Mouse (Mus musculus): Measurements from ENCODE around the gene Eipr1.
"Not testable (repeated sequence)": the region's sequence is repeated elsewhere in the genome, so short reads cannot be mapped to it uniquely, and the experiment has no call there.

Eipr1 gene
- long read RNA-seq, experiment 1, full-length matches to known transcripts = 34 of 41 reads
- long read RNA-seq, experiment 1, partial matches to known transcripts = 3 of 41 reads
- long read RNA-seq, experiment 1, other reads (novel, unspliced or antisense) = 4 of 41 reads
- long read RNA-seq, experiment 2, full-length matches to known transcripts = 30 of 36 reads
- long read RNA-seq, experiment 2, partial matches to known transcripts = 1 of 36 reads
- long read RNA-seq, experiment 2, other reads (novel, unspliced or antisense) = 5 of 36 reads

DNA sequence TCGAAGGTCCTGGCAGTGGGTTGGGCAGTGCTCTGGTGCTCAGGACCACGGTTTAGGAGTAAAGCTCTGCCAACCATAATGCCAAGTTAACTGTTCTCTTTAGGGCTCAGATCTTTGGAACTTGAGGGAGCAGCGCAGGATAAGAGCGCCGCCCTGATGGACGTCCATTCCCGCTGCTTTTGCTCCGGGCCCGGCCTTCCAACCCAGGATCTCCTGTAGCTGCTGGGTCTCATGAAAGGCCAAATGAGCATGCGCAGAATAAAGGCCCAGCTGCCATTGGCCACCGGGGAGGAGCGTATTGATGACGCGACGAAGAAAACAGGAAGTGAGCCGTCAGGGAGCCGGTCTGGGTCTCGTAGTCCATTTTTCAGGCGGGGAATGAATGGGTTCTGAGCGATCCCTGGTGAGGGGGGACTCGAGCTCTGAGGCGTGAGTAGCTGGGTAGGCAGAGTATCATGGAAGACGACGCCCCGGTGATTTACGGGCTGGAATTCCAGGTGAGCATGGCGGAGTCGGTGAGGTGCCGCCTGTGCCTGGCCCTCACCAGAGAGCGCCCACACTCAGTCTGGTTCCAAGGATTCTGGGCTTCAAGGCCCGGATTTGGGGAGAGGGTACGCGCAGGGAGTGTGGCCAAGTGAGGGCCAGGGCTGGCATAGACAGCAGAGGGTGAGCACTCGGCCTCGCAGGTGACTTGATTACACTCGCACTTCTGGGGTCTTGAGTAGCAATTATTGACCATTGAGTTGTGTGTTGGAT, at the start of gene Eipr1:
Gene Eipr1, plus strand, starts transcription at position 296 of the 756 bp plus-strand sequence.
- intact Hi-C loops (cut with DNase I) = no loop called here

DNA sequence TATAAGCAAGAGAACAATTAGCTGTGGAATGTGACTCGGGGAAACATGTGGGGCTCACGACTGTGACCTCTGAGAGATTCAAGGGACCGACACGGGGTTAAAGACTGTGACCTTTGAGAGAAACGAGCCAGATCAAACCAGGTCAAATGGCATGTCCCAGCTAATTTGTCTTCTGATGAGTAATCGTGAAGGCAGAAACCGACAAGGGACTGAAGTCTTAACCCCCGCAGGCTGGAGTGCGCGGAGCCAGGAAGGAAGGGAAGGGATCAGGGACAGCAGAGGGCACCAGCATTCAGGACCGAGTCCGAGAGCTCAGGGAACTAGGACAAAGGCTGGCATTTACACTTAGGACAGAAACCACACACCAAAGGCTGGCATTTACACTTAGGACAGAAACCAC, 47.2 kb upstream of the Eipr1 start:
- intact Hi-C loops (cut with DNase I) = loop anchor here (10.0 kb wide), 1 partner anchor 420 kb away; no protein-coding TSS in a partner anchor

DNA sequence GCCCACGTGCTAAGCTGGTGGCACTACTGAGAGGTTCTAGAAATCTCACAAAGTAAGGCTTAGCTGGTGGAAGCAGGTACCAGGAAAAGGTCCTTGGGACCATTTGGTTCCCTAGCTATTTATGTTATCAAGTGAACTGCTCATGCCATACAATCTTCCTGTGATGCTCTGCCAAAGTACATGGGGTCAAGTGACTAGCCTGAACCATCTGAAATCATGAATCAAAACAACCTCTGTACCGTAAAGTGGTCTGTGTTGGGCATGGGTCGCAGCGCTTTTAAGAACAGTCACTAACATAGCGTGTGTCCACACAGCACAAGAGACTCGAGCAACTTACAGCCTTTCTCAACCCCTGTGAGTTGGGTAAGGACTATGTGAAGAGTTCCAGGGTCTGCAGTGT, 46.4 kb upstream of the Eipr1 start:
- intact Hi-C loops (cut with DNase I) = loop anchor here (10.0 kb wide), 1 partner anchor 420 kb away; no protein-coding TSS in a partner anchor

GRCm38 (mm10) chr12:28708154-28708553, 43.4 kb upstream of the Eipr1 start:
- intact Hi-C loops (cut with DNase I) = loop anchor here (10.0 kb wide), 1 partner anchor 417 kb away; no protein-coding TSS in a partner anchor

DNA sequence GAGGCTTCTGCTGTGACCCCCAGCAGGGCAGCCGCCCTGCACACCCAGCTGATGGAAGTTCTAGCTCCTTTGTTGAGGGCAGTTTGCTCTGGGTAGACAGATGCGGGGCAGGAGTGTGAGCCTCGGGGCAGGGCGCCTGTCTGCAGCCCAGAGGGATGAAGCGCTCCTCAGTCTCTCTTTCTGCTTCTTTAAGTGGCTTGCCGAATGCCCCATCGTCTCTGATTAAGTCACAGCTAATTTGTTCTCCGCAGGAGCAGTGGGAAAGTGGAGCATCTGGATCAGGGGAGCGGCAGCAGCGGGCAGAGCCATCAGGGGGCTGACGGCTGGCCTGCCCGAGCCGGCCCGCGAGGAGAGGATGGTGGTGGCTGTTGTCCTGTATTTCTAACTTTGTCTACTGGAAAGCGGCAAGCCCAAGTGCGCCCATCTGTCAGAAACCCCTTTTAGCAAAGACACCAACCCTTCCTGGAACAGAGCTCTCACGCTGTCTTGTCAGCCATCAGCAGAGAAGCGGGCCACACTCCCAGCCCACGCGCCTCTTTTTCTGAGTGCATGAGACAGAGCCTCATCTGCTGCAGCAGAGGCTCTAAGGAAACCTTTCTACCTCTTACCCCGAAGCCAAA, 40.9 kb upstream of the Eipr1 start:
- intact Hi-C loops (cut with DNase I) = no loop called here

DNA sequence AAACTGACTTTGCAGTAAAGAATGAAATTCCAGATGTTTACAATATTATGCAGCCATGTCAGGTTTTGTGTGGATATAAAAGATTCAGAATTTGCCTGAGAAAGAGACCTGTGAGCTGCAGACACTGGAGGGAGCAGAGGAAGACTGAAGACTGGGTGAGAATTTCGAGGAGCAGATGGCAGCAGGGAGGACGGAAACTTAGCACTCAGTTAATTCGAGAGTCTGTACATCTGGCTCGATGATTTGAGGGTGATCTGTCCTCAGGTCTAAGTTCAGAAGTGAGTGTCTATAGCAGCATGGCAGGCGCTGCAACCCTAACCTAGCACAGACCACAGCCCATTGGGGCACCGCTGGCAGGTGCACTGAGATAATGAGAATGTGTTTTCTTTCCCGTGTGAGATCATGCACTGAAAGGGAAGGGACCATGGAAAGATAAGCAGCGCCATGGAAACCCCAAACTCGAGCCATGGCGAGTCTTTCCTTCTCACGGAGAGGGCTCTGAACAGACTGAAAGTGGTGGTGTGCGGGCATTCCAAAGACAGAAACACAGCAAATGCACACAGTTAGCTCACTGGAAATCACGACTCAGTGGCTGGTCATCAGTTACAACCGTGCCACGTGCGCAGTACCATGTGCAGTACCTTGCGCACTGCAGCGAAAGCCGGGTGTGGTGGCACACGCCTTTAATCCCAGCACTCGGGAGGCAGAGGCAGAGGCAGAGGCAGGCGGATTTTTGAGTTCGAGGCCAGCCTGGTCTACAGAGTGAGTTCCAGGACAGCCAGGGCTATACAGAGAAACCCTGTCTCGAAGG, 36.6 kb upstream of the Eipr1 start:
- intact Hi-C loops (cut with DNase I) = no loop called here

GRCm38 (mm10) chr12:28717066-28717465, 34.5 kb upstream of the Eipr1 start:
- intact Hi-C loops (cut with DNase I) = no loop called here

GRCm38 (mm10) chr12:28718106-28718505, 33.5 kb upstream of the Eipr1 start:
- intact Hi-C loops (cut with DNase I) = no loop called here

DNA sequence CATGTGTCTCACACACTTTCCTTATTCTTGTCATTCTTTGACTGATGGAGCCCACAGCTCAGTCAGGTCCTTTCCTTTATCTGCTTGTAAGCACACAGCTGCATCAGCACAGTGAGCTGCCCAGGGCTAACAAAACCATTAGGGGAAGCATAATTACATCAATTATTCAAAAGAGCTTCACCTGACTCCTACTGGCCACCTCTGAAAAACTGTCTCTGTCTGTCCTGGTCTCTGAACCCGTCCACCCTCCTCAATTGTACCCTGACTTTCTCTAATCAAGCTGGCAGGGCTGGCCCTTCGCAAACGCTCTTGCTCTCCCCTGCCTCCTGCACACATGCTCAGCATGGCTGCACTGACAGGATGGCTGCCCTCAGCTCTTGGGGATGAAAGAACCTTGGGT, 27.2 kb upstream of the Eipr1 start:
- intact Hi-C loops (cut with DNase I) = no loop called here

GRCm38 (mm10) chr12:28726204-28726603, 25.4 kb upstream of the Eipr1 start:
- intact Hi-C loops (cut with DNase I) = no loop called here

DNA sequence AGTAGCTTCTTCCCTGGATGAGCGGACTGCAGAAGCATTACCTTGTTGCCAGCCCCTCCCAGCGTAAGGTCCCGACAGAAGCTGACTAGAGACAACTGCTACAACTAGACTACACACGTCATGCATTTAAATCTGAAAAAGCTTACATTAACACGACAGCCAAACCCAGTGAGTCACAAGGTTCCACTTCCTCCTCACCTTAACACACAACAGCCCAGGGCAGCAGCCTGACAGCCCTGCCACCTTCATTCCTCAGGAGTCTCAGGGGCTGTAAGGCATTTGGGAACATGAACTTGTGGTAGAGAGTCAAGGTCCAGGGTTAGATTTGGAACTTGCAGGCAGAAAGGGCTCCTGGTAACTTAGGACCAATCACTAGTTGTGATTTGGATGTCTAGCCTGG, 24.5 kb upstream of the Eipr1 start:
- intact Hi-C loops (cut with DNase I) = no loop called here

- intact Hi-C loops (cut with DNase I) = no loop called here
These were observed 19.0 kb upstream of the Eipr1 start for GRCm38 (mm10) chr12:28732631-28733030.

DNA sequence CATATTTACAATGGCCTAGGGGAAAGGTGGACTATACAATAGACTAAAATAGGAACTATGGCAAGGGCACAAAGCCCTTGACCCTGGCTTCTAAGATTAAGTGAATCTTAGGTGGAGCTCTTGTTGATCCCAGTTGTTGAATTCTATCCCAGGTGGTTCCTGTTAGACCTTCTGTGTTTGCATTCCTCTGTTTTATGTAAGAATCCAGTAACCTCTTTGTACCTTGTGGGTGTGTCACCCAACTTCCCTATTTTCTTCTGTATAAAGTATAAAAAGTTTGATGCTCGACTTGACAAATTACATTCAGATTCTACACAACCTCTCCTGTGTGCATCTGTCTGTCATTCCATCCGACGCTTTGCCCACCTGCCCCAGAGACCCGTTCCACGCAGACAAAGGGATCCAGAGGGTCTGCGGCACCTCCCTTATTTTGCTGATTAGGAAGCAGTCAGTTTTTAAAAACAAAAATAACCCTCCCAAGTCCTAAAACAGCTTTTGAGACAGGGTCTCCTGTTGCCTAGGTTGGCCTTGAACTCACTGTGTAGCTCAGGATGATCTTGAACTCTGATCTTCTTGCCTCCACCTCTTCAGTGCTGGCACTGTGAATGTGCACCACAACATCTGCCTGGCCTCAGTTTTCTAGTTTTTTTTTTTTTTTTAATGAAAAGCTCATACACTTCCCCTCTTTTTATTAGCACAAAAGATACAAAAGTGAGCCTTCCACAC, 17.9 kb upstream of the Eipr1 start:
- intact Hi-C loops (cut with DNase I) = not testable (repeated sequence)

DNA sequence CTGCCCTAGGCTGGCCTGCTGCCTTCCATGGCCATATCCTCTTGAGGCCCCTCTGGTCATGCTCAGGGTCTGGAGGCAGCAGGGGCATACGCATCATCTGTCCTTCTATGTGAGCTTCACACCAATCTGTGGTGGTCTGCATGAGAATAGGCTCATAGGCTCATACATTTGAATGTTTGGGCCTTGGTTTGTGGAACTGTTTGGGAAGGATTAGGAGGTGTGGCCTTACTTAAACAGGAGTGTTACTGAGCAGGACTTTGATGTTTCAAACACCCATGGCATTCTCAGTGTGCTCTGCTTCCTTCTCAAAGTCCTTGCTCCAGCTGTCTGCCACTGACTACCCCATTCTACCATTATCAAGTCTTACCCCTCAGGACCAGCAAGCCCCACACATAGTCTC, 17.3 kb upstream of the Eipr1 start:
- intact Hi-C loops (cut with DNase I) = no loop called here

- intact Hi-C loops (cut with DNase I) = no loop called here
These were observed 16.3 kb upstream of the Eipr1 start for GRCm38 (mm10) chr12:28735293-28735692.

DNA sequence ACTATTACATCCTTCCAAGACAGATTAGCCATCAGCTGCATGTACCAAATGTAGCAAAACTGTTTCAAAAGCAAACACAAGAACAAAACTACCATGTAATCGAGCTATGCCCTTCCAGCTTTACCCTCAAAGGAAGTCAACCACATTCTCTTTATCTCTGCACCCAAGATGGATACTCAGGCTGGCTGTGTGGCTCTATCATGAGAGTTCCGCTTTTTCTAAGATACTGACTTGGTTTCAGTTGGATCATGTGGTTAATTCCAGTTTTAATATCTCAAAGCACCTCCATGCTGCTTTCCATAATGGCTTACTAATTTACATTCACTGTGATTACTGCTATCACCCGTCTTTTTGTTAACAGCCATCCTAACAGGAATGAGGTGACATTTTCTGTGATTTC, 8.3 kb upstream of the Eipr1 start:
- intact Hi-C loops (cut with DNase I) = no loop called here

DNA sequence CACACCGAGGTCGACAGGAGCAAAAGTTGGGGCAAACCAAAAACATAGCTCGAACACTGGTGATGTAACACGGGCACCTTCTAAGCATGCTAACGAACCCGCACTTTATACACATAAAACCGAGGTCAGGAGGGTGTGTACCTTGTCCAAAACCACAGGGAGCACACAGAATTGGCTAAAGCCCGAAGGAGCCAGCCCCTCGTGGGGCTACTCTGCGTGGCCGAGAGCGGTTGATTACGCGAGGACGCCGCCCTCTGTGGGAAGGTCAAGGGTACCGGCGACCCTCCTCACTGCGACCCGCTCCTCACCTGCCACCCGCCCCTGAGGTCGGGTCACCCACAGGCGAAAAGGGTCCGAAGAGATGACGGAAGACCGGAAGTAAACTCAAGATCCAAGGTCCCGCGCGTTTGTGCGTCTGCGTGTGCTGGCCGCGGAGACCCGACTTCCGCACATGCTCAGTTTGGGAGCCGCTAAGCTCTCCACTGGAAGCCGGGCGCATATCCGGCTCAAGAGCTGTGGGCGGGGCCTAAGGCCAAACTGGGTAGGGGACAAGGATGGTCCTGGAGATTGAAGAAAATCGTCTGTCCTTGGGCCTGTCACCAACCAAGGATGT, 1.5 kb upstream of the Eipr1 start, which contains the start of gene Trappc12:
Gene Trappc12, minus strand, starts transcription at position 452 of the 613 bp plus-strand sequence.
- intact Hi-C loops (cut with DNase I) = no loop called here

DNA sequence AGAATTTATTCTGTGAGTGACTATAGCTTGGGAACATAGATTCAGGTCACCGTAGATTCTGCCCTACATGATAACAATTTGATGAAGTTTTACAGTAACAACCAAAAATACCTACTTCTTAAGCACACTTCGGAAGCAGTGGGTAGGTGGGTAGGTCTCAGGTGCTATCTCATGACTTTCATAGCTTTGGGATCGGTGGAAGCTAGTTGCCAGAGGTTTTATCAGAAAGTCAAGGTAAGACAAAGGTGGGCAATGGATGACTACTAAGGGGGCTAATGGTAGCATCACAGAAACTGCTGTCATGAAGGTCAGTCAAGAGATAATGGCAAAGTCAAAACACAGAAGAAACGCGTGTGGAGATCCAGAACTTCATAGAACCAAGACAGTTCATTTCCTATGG, 727 bp upstream of the Eipr1 start:
- intact Hi-C loops (cut with DNase I) = no loop called here

- intact Hi-C loops (cut with DNase I) = no loop called here
These were observed 4.4 kb downstream of the Eipr1 start for GRCm38 (mm10) chr12:28756019-28756418.

GRCm38 (mm10) chr12:28769953-28770352, 18.4 kb downstream of the Eipr1 start:
- intact Hi-C loops (cut with DNase I) = loop anchor here (1.0 kb wide), 1 partner anchor 15 kb away; no protein-coding TSS in a partner anchor
